Mouse (Mus musculus) testis, adult 2 months (tissue): ENCODE measurements around the gene Cela2a.

ENCODE experiments used
- CTCF ChIP-seq: fragments of 200-500 bp; IDR thresholded peaks from 2 replicates; pipeline ENCODE4 v1.5.1; 2012; ENCODE audit warnings: low read depth, mild to moderate bottlenecking, inconsistent platforms, low read length, moderate library complexity; ENCODE audit not compliant: control insufficient read depth, insufficient read depth, insufficient replicate concordance
- POLR2A ChIP-seq: fragments of 200-500 bp; IDR thresholded peaks from 2 replicates; pipeline ENCODE4 v1.6.1; 2012; ENCODE audit warnings: low read depth, mild to moderate bottlenecking, inconsistent platforms, low read length, moderate library complexity; ENCODE audit not compliant: control insufficient read depth

DNA sequence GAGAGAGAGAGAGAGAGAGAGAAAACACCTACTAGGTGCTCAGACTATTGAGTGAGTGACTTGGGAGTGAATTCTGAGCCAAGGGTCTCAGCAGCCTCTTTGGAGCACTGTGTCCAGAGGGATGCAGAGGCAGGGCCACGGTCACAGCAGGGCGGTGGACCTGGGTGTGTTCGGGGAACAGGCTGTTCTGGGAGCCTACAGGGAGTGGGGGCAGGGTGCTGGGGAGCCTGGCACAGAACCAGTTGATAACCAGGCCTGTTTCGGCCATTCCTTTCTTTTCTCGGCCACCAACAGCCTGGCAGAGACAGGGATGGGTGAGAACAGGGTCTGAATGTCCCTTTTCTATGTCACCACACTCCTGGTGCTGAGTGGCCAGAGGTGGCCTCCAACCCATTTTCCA lies 36.9 kb upstream of the Cela2a start:
- TF ChIP-seq CTCF = no peak
- no peak; the same call in 1 of the 2 replicates for TF ChIP-seq POLR2A
